Mouse (Mus musculus): Measurements from ENCODE around the gene Ddx23. TPM values are rescaled to one million over a fixed set of nuclear protein-coding genes. Genes with fewer than 3 reads are reported as not detected.

Ddx23 gene
- polyA plus RNA-seq, 1 experiment from 2014 or later = 16.4 TPM

- Histone ChIP-seq H3K4me2 (replicated peaks) (no peak overlapping the region), H3K9me3 (no peaks in the 10 kb centered on the region), H3K9ac (no peak overlapping the region), H3K27ac (no peak overlapping the region), H3K27me3 (replicated peaks) (no peaks in the 10 kb centered on the region; the same call in 1 of the 2 replicates), H3K4me3 (no peak overlapping the region), H3K36me3 (no peaks in the 10 kb centered on the region), H3K4me1 (no peaks in the 10 kb centered on the region)
- 79% methylated on average over 1 of the region's 1 CpGs for WGBS
- ATAC-seq (ENCODE audit: low FRiP score, low read depth) = no peak
These were observed 21.1 kb upstream of the Ddx23 start for GRCm38 (mm10) chr15:98683746-98684145.

- Histone ChIP-seq H3K4me1 (no peaks in the 10 kb centered on the region), H3K4me2 (replicated peaks) (no peak overlapping the region), H3K9ac (no peak overlapping the region), H3K36me3 (no peaks in the 10 kb centered on the region), H3K9me3 (no peaks in the 10 kb centered on the region), H3K4me3 (no peak overlapping the region), H3K27ac (no peak overlapping the region), H3K27me3 (replicated peaks) (no peaks in the 10 kb centered on the region; the same call in 1 of the 2 replicates)
- no peak for ATAC-seq (ENCODE audit: low FRiP score, low read depth)
- 68% methylated on average over 10 of the region's 10 CpGs for WGBS
These were observed 20.5 kb upstream of the Ddx23 start for GRCm38 (mm10) chr15:98683177-98683576.

- Histone ChIP-seq H3K36me3 (no peaks in the 10 kb centered on the region), H3K4me3 (no peak overlapping the region), H3K27me3 (replicated peaks) (no peaks in the 10 kb centered on the region; the same call in 1 of the 2 replicates), H3K4me2 (replicated peaks) (no peak overlapping the region), H3K4me1 (peaks cover 13% of the 10 kb centered on the region), H3K9ac (no peak overlapping the region), H3K27ac (no peak overlapping the region), H3K9me3 (no peaks in the 10 kb centered on the region)
- no peak for ATAC-seq (ENCODE audit: low FRiP score, low read depth)
- 84% methylated on average over 7 of the region's 7 CpGs for WGBS
These were observed 18.9 kb upstream of the Ddx23 start for GRCm38 (mm10) chr15:98681633-98682032.

- Histone ChIP-seq H3K36me3 (no peaks in the 10 kb centered on the region), H3K4me2 (replicated peaks) (no peak overlapping the region), H3K27me3 (replicated peaks) (peaks cover 6% of the 10 kb centered on the region; the same call in 1 of the 2 replicates), H3K9me3 (no peaks in the 10 kb centered on the region), H3K9ac (no peak overlapping the region), H3K4me1 (peaks cover 22% of the 10 kb centered on the region), H3K27ac (no peak overlapping the region), H3K4me3 (no peak overlapping the region)
- no peak for ATAC-seq (ENCODE audit: low FRiP score, low read depth)
- WGBS = 88% methylated on average over 8 of the region's 8 CpGs
These were observed 18.0 kb upstream of the Ddx23 start for GRCm38 (mm10) chr15:98680660-98681059.

- ATAC-seq (ENCODE audit: low FRiP score, low read depth) = no peak
- Histone ChIP-seq H3K27me3 (replicated peaks) (peaks cover 6% of the 10 kb centered on the region; the same call in 1 of the 2 replicates), H3K4me1 (peaks cover 43% of the 10 kb centered on the region), H3K36me3 (no peaks in the 10 kb centered on the region), H3K9me3 (no peaks in the 10 kb centered on the region), H3K4me3 (no peak overlapping the region), H3K27ac (no peak overlapping the region), H3K9ac (no peak overlapping the region), H3K4me2 (replicated peaks) (peak overlapping the region; percentile 94; the same call in 1 of the 2 replicates)
- WGBS = 80% methylated on average over 7 of the region's 7 CpGs
These were observed 15.3 kb upstream of the Ddx23 start for GRCm38 (mm10) chr15:98677977-98678376.

- Histone ChIP-seq H3K4me3 (peak within 1 kb of the TSS; percentile 52), H3K9ac (peak within 1 kb of the TSS; percentile 57), H3K9me3 (no peaks in the 10 kb centered on the region), H3K27ac (no peak within 1 kb of the TSS), H3K4me1 (peaks cover 43% of the 10 kb centered on the region), H3K36me3 (no peaks in the 10 kb centered on the region), H3K4me2 (replicated peaks) (peak within 1 kb of the TSS; percentile 94), H3K27me3 (replicated peaks) (peaks cover 6% of the 10 kb centered on the region; the same call in 1 of the 2 replicates)
- peak; percentile 92 for ATAC-seq (ENCODE audit: low FRiP score, low read depth)
- WGBS = under 1% methylated on average over 37 of the region's 37 CpGs
These were observed 14.4 kb upstream of the Ddx23 start, which contains the start of gene Rnd1 for GRCm38 (mm10) chr15:98676940-98677728. Gene Rnd1, minus strand, starts transcription at chr15:98677461.

GRCm38 (mm10) chr15:98676471-98676870, 13.8 kb upstream of the Ddx23 start:
- H3K4me3 ChIP-seq = peak overlapping the region; percentile 52
- WGBS = under 1% methylated on average over 9 of the region's 9 CpGs

GRCm38 (mm10) chr15:98675634-98676250, 13.0 kb upstream of the Ddx23 start:
- Histone ChIP-seq H3K36me3 (peaks cover 1% of the 10 kb centered on the region; the same call in 1 of the 2 replicates), H3K4me3 (peak overlapping the region; percentile 52), H3K27me3 (replicated peaks) (0 out of 2 replicates have a peak, but pooled peaks cover 6% of the 10 kb centered on the region), H3K4me1 (peaks cover 43% of the 10 kb centered on the region), H3K27ac (no peak overlapping the region; the same call in 1 of the 2 replicates), H3K9me3 (no peaks in the 10 kb centered on the region), H3K4me2 (replicated peaks) (peak overlapping the region; percentile 94), H3K9ac (peak overlapping the region; percentile 57)
- no peak for ATAC-seq (ENCODE audit: low FRiP score, low read depth)
- WGBS = 2% methylated on average over 14 of the region's 14 CpGs

More at GRCm38 (mm10) chr15:98676471-98676870, 13.8 kb upstream of the Ddx23 start:
- no peak; the same call in 1 of the 2 replicates for ATAC-seq (ENCODE audit: low FRiP score, low read depth)
- Histone ChIP-seq H3K27me3 (replicated peaks) (0 out of 2 replicates have a peak, but pooled peaks cover 6% of the 10 kb centered on the region), H3K4me2 (replicated peaks) (peak overlapping the region; percentile 94), H3K9me3 (no peaks in the 10 kb centered on the region), H3K27ac (no peak overlapping the region), H3K9ac (peak overlapping the region; percentile 57), H3K36me3 (no peaks in the 10 kb centered on the region), H3K4me1 (peaks cover 43% of the 10 kb centered on the region)

- peaks cover 43% of the 10 kb centered on the region for H3K4me1 ChIP-seq
- peak overlapping the region; percentile 27; the same call in 1 of the 2 replicates for H3K27ac ChIP-seq
- ATAC-seq (ENCODE audit: low FRiP score, low read depth) = peak; percentile 38
- H3K27me3 ChIP-seq (replicated peaks) = 0 out of 2 replicates have a peak, but pooled peaks cover 6% of the 10 kb centered on the region
- peaks cover 8% of the 10 kb centered on the region; the same call in 1 of the 2 replicates for H3K36me3 ChIP-seq
- H3K9ac ChIP-seq = peak overlapping the region; percentile 57; the same call in 1 of the 2 replicates
- peak overlapping the region; percentile 94 for H3K4me2 ChIP-seq (replicated peaks)
- WGBS = 7% methylated on average over 11 of the region's 11 CpGs
- H3K4me3 ChIP-seq = peak overlapping the region; percentile 52
- H3K9me3 ChIP-seq = no peaks in the 10 kb centered on the region
These were observed 12.4 kb upstream of the Ddx23 start for GRCm38 (mm10) chr15:98674994-98675545.

GRCm38 (mm10) chr15:98674284-98674993, 11.7 kb upstream of the Ddx23 start:
- H3K4me2 ChIP-seq (replicated peaks) = peak overlapping the region; percentile 94
- WGBS = 8% methylated on average over 7 of the region's 7 CpGs
- peak overlapping the region; percentile 52; the same call in 1 of the 2 replicates for H3K4me3 ChIP-seq
- 0 out of 2 replicates have a peak, but pooled peaks cover 6% of the 10 kb centered on the region for H3K27me3 ChIP-seq (replicated peaks)
- peak; percentile 84 for ATAC-seq (ENCODE audit: low FRiP score, low read depth)
- H3K36me3 ChIP-seq = peaks cover 11% of the 10 kb centered on the region; the same call in 1 of the 2 replicates
- H3K27ac ChIP-seq = peak overlapping the region; percentile 27; the same call in 1 of the 2 replicates
- H3K9ac ChIP-seq = peak overlapping the region; percentile 57
- H3K4me1 ChIP-seq = peaks cover 43% of the 10 kb centered on the region
- H3K9me3 ChIP-seq = no peaks in the 10 kb centered on the region

- peaks cover 43% of the 10 kb centered on the region for H3K4me1 ChIP-seq
- H3K27ac ChIP-seq = no peak overlapping the region
- ATAC-seq (ENCODE audit: low FRiP score, low read depth) = no peak
- 0 out of 2 replicates have a peak, but pooled peaks cover 6% of the 10 kb centered on the region for H3K27me3 ChIP-seq (replicated peaks)
- WGBS = 81% methylated on average over 7 of the region's 7 CpGs
- H3K4me3 ChIP-seq = no peak overlapping the region
- no peaks in the 10 kb centered on the region for H3K9me3 ChIP-seq
- H3K36me3 ChIP-seq = peaks cover 16% of the 10 kb centered on the region; the same call in 1 of the 2 replicates
- peak overlapping the region; percentile 94 for H3K4me2 ChIP-seq (replicated peaks)
- H3K9ac ChIP-seq = no peak overlapping the region
These were observed 11.0 kb upstream of the Ddx23 start for GRCm38 (mm10) chr15:98673732-98674131.

All from neural tube, embryonic 12.5 days (tissue).